Mouse (Mus musculus) forebrain, embryonic 10.5 days (tissue): Measurements from ENCODE around the gene Pced1b. TPM values are rescaled to one million over a fixed set of nuclear protein-coding genes. Genes with fewer than 3 reads are reported as not detected.
"Not testable (repeated sequence)": the region's sequence is repeated elsewhere in the genome, so short reads cannot be mapped to it uniquely, and the experiment has no call there.

Source experiments
- DNase-seq: peaks from one replicate; pipeline ENCODE4 v3.0.0-alpha.2; 2017; ENCODE audit warnings: low spot score; ENCODE audit errors: extremely low spot score
- H3K27ac ChIP-seq: fragments of 300-500 bp; sonication (generic); 2 replicates; pipeline ENCODE4 v1.5.1; 2016; ENCODE audit warnings: mild to moderate bottlenecking
- H3K27me3 ChIP-seq: fragments of 300-500 bp; sonication (generic); 2 replicates; pipeline ENCODE4 v1.6.1; 2016; ENCODE audit warnings: mild to moderate bottlenecking; ENCODE audit not compliant: poor library complexity, severe bottlenecking
- H3K36me3 ChIP-seq: fragments of 300-500 bp; sonication (generic); replicated peaks from 2 replicates; pipeline ENCODE4 v1.6.1; 2016; ENCODE audit warnings: mild to moderate bottlenecking, moderate library complexity
- H3K4me1 ChIP-seq: fragments of 300-500 bp; sonication (generic); 2 replicates; pipeline ENCODE4 v1.6.1; 2016
- H3K4me3 ChIP-seq: fragments of 300-500 bp; sonication (generic); 2 replicates; pipeline ENCODE4 v1.5.1; 2016; ENCODE audit warnings: mild to moderate bottlenecking, moderate library complexity
- H3K9me3 ChIP-seq: fragments of 300-500 bp; sonication (generic); 2 replicates; pipeline ENCODE4 v1.6.1; 2016; ENCODE audit warnings: mild to moderate bottlenecking, moderate library complexity
- WGBS: fragments of 180-500 bp; shearing (Covaris S2); methylation state at CpG from one replicate; pipeline ENCODE4 v1.1.7; 2016; 5-methylcytosine and 5-hydroxymethylcytosine counted together
- polyA plus RNA-seq: library from polyadenylated mRNA; unstranded; fragments of >200 nt; fragmentation: Nextera tagmentation; extraction: Ambion mirVana; gene quantifications from 2 replicates; pipeline ENCODE4 v1.2.1, GENCODE M21; 2016

The Pced1b gene
- polyA plus RNA-seq, 1 experiment from 2014 or later, result 3.2 TPM

GRCm38 (mm10) chr15:97385174-97385573, 138.3 kb downstream of the Pced1b start:
- H3K27me3 ChIP-seq, H3K4me1 ChIP-seq, H3K4me3 ChIP-seq, H3K9me3 ChIP-seq, DNase-seq, H3K27ac ChIP-seq, H3K36me3 ChIP-seq: not testable (repeated sequence)
- 94% methylated on average over 10 of the region's 10 CpGs for WGBS

GRCm38 (mm10) chr15:97387793-97388192, 140.9 kb downstream of the Pced1b start:
- Histone ChIP-seq H3K36me3 (no peaks in the 10 kb centered on the region), H3K27ac (no peak overlapping the region), H3K4me1 (0 out of 2 replicates have a peak, but pooled peaks cover 2% of the 10 kb centered on the region), H3K4me3 (no peak overlapping the region), H3K27me3 (no peaks in the 10 kb centered on the region), H3K9me3 (no peaks in the 10 kb centered on the region)
- 97% methylated on average over 6 of the region's 6 CpGs for WGBS
- DNase-seq, result no peak

GRCm38 (mm10) chr15:97389577-97389976, 142.7 kb downstream of the Pced1b start:
- Histone ChIP-seq H3K27ac (no peak overlapping the region), H3K4me3 (no peak overlapping the region), H3K27me3 (no peaks in the 10 kb centered on the region), H3K36me3 (no peaks in the 10 kb centered on the region), H3K4me1 (peaks cover 7% of the 10 kb centered on the region), H3K9me3 (no peaks in the 10 kb centered on the region)
- 95% methylated on average over 4 of the region's 4 CpGs for WGBS
- DNase-seq, result no peak

GRCm38 (mm10) chr15:97390778-97391177, 143.9 kb downstream of the Pced1b start:
- peaks cover 9% of the 10 kb centered on the region for H3K4me1 ChIP-seq
- 84% methylated on average over 2 of the region's 2 CpGs for WGBS
- no peaks in the 10 kb centered on the region for H3K9me3 ChIP-seq
- H3K27me3 ChIP-seq, result no peaks in the 10 kb centered on the region
- H3K27ac ChIP-seq, result no peak overlapping the region
- no peak overlapping the region for H3K4me3 ChIP-seq
- no peaks in the 10 kb centered on the region for H3K36me3 ChIP-seq
- DNase-seq, result no peak

GRCm38 (mm10) chr15:97391436-97391835, 144.5 kb downstream of the Pced1b start:
- H3K4me1 ChIP-seq, result peaks cover 9% of the 10 kb centered on the region
- DNase-seq, result no peak
- H3K36me3 ChIP-seq, result no peaks in the 10 kb centered on the region
- no peak overlapping the region for H3K4me3 ChIP-seq
- H3K9me3 ChIP-seq, result no peaks in the 10 kb centered on the region
- WGBS, result 93% methylated on average over 2 of the region's 2 CpGs
- no peaks in the 10 kb centered on the region for H3K27me3 ChIP-seq
- no peak overlapping the region for H3K27ac ChIP-seq

- Histone ChIP-seq H3K9me3 (no peaks in the 10 kb centered on the region), H3K4me1 (peaks cover 9% of the 10 kb centered on the region), H3K4me3 (no peak overlapping the region), H3K27ac (0 out of 2 replicates have a peak overlapping the region, but pooled peaks have one; percentile 21), H3K27me3 (no peaks in the 10 kb centered on the region), H3K36me3 (no peaks in the 10 kb centered on the region)
- no peak for DNase-seq
- WGBS, result 73% methylated on average over 12 of the region's 12 CpGs
These were observed 147.7 kb downstream of the Pced1b start for GRCm38 (mm10) chr15:97394561-97394960.

- Histone ChIP-seq H3K4me1 (peaks cover 9% of the 10 kb centered on the region), H3K27ac (no peak overlapping the region), H3K36me3 (no peaks in the 10 kb centered on the region), H3K27me3 (no peaks in the 10 kb centered on the region), H3K4me3 (no peak overlapping the region), H3K9me3 (no peaks in the 10 kb centered on the region)
- DNase-seq, result no peak
- WGBS, result 89% methylated on average over 4 of the region's 4 CpGs
These were observed 149.8 kb downstream of the Pced1b start for GRCm38 (mm10) chr15:97396586-97397299.

- H3K27ac ChIP-seq, result no peak overlapping the region
- H3K9me3 ChIP-seq, result no peaks in the 10 kb centered on the region
- 84% methylated on average over 2 of the region's 2 CpGs for WGBS
- no peaks in the 10 kb centered on the region for H3K27me3 ChIP-seq
- H3K4me1 ChIP-seq, result peaks cover 9% of the 10 kb centered on the region
- no peak for DNase-seq
- H3K36me3 ChIP-seq, result no peaks in the 10 kb centered on the region
- H3K4me3 ChIP-seq, result no peak overlapping the region
These were observed 150.9 kb downstream of the Pced1b start for GRCm38 (mm10) chr15:97397793-97398192.

GRCm38 (mm10) chr15:97400866-97401265, 154.0 kb downstream of the Pced1b start:
- Histone ChIP-seq H3K27ac (no peak overlapping the region), H3K27me3 (no peaks in the 10 kb centered on the region), H3K36me3 (no peaks in the 10 kb centered on the region), H3K4me3 (no peak overlapping the region), H3K4me1 (no peaks in the 10 kb centered on the region), H3K9me3 (no peaks in the 10 kb centered on the region)
- WGBS, result 95% methylated on average over 6 of the region's 6 CpGs
- no peak for DNase-seq

GRCm38 (mm10) chr15:97404483-97404882, 157.6 kb downstream of the Pced1b start:
- Histone ChIP-seq H3K27me3 (no peaks in the 10 kb centered on the region), H3K36me3 (no peaks in the 10 kb centered on the region), H3K4me1 (no peaks in the 10 kb centered on the region), H3K4me3 (no peak overlapping the region), H3K9me3 (no peaks in the 10 kb centered on the region), H3K27ac (no peak overlapping the region)
- 87% methylated on average over 8 of the region's 8 CpGs for WGBS
- no peak for DNase-seq

- Histone ChIP-seq H3K4me1 (no peaks in the 10 kb centered on the region), H3K4me3 (no peak overlapping the region), H3K27me3 (no peaks in the 10 kb centered on the region), H3K9me3 (no peaks in the 10 kb centered on the region), H3K27ac (no peak overlapping the region), H3K36me3 (no peaks in the 10 kb centered on the region)
- DNase-seq, result no peak
- 93% methylated on average over 7 of the region's 7 CpGs for WGBS
These were observed 158.1 kb downstream of the Pced1b start for GRCm38 (mm10) chr15:97404998-97405397.

GRCm38 (mm10) chr15:97406105-97406504, 159.2 kb downstream of the Pced1b start:
- no peaks in the 10 kb centered on the region for H3K27me3 ChIP-seq
- H3K9me3 ChIP-seq, result no peaks in the 10 kb centered on the region
- no peak overlapping the region for H3K4me3 ChIP-seq
- H3K4me1 ChIP-seq, result no peaks in the 10 kb centered on the region
- WGBS, result 91% methylated on average over 6 of the region's 6 CpGs
- H3K36me3 ChIP-seq, result no peaks in the 10 kb centered on the region
- H3K27ac ChIP-seq, result no peak overlapping the region
- DNase-seq, result no peak

GRCm38 (mm10) chr15:97407496-97408454, 160.9 kb downstream of the Pced1b start:
- H3K27me3 ChIP-seq, result no peaks in the 10 kb centered on the region
- H3K4me3 ChIP-seq, result no peak overlapping the region
- H3K36me3 ChIP-seq, result no peaks in the 10 kb centered on the region
- no peak overlapping the region for H3K27ac ChIP-seq
- peaks cover 4% of the 10 kb centered on the region; the same call in 1 of the 2 replicates for H3K9me3 ChIP-seq
- WGBS, result 69% methylated on average over 17 of the region's 17 CpGs
- H3K4me1 ChIP-seq, result no peaks in the 10 kb centered on the region
- DNase-seq, result no peak
